Mouse (Mus musculus) lung, postnatal 0 days (tissue): ENCODE data around the gene Ttc33. TPM values are rescaled to one million over a fixed set of nuclear protein-coding genes. Genes with fewer than 3 reads are reported as not detected.

Source experiments
- ATAC-seq: fragments of 200-750 bp; cut with Nextera tagmentation; 2 replicates; pipeline ENCODE4 v1.8.0; 2017; ENCODE audit warnings: moderate library complexity
- DNase-seq: peaks from one replicate; pipeline ENCODE4 v3.0.0-alpha.2; 2016; ENCODE audit warnings: low spot score
- H3K27ac ChIP-seq: fragments of 300-500 bp; sonication (generic); 2 replicates; pipeline ENCODE4 v1.5.1; 2014; ENCODE audit warnings: antibody characterized with exemption, mild to moderate bottlenecking, low read length, mixed read lengths
- H3K27me3 ChIP-seq: fragments of 300-500 bp; sonication (generic); replicated peaks from 2 replicates; pipeline ENCODE4 v1.6.1; 2014; ENCODE audit warnings: low read length, mixed read lengths; ENCODE audit not compliant: insufficient read depth
- H3K36me3 ChIP-seq: fragments of 300-500 bp; sonication (generic); 2 replicates; pipeline ENCODE4 v1.6.1; 2014; ENCODE audit warnings: low read length, mixed read lengths; ENCODE audit not compliant: insufficient read depth
- H3K4me1 ChIP-seq: fragments of 300-500 bp; sonication (generic); 2 replicates; pipeline ENCODE4 v1.6.1; 2014; ENCODE audit warnings: antibody characterized with exemption, low read depth, low read length, mixed read lengths; ENCODE audit not compliant: insufficient read depth
- H3K4me2 ChIP-seq: fragments of 300-500 bp; sonication (generic); replicated peaks from 2 replicates; pipeline ENCODE4 v1.6.1; 2014; ENCODE audit warnings: low read depth, mild to moderate bottlenecking, low read length, moderate library complexity, mixed read lengths
- H3K4me3 ChIP-seq: fragments of 300-500 bp; sonication (generic); 2 replicates; pipeline ENCODE4 v1.5.1; 2014; ENCODE audit warnings: low read depth, low read length
- H3K9ac ChIP-seq: fragments of 300-500 bp; sonication (generic); replicated peaks from 2 replicates; pipeline ENCODE4 v1.6.1; 2014; ENCODE audit warnings: low read depth, mild to moderate bottlenecking
- H3K9me3 ChIP-seq: fragments of 300-500 bp; sonication (generic); 2 replicates; pipeline ENCODE4 v1.6.1; 2016; ENCODE audit warnings: low read length, mixed read lengths
- CTCF ChIP-seq: IDR thresholded peaks from 2 replicates; pipeline ENCODE4 v1.5.1; 2016; ENCODE audit warnings: antibody characterized with exemption, mild to moderate bottlenecking
- EP300 ChIP-seq: IDR thresholded peaks from 2 replicates; pipeline ENCODE4 v1.6.1; 2016; ENCODE audit warnings: antibody characterized with exemption, mild to moderate bottlenecking, control low read depth
- WGBS: fragments of 180-500 bp; shearing (Covaris S2); extraction: QIAGEN DNeasy Blood & Tissue Kit; methylation state at CpG from one replicate; pipeline ENCODE4 v1.1.7; 2014; 5-methylcytosine and 5-hydroxymethylcytosine counted together
- polyA plus RNA-seq: library from polyadenylated mRNA; unstranded; fragments of >200 nt; fragmentation: Nextera tagmentation; extraction: Ambion mirVana; gene quantifications from 2 replicates; pipeline ENCODE4 v1.2.1, GENCODE M21; 2015

The Ttc33 gene
- polyA plus RNA-seq, 1 experiment from 2014 or later, result 35.9 TPM

GRCm38 (mm10) chr15:5165121-5165773 lies 20.1 kb upstream of the Ttc33 start:
- Histone ChIP-seq H3K9me3 (no peaks in the 10 kb centered on the region), H3K27ac (no peak overlapping the region), H3K4me3 (no peak overlapping the region), H3K36me3 (peaks cover 18% of the 10 kb centered on the region; the same call in 1 of the 2 replicates), H3K27me3 (no peaks in the 10 kb centered on the region), H3K4me2 (no peak overlapping the region), H3K4me1 (no peaks in the 10 kb centered on the region), H3K9ac (no peak overlapping the region)
- WGBS, result 76% methylated on average over 12 of the region's 12 CpGs
- ATAC-seq, result no peak
- no peak for DNase-seq
- TF ChIP-seq EP300 (no peak), CTCF (no peak)

DNA sequence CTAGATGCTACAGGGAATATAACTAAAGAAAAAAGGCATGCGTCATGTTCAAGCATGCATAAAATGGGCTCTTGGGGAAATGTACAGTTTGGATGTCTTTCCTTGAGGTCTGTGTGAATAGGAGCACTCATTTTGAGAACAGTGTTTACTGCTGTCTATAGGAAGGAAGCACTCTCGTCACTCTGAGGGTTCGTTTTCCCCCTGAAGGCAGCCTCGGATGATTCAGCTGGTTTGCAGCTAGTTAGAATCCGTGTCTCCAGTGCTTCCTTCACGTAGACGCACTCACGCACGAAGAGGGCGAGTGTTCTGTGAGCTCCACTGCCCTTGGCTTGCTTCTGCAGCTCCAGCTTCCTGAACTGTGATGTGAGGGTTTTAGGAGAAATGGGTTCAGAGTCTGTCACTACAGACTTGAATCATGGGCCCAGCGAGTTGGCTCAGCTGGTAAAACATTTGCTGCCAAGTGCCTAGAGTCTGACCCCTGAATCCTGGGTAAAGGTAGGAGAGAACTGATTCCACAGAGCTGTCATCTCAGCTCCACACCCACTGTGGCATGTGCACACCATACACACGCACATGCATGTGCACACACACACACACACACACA lies 12.0 kb upstream of the Ttc33 start:
- ATAC-seq (no peak), DNase-seq (no peak)
- H3K4me1 ChIP-seq, result no peaks in the 10 kb centered on the region
- H3K36me3 ChIP-seq, result peaks cover 23% of the 10 kb centered on the region; the same call in 1 of the 2 replicates
- no peak overlapping the region for H3K27ac ChIP-seq
- H3K4me3 ChIP-seq, result no peak overlapping the region
- no peak overlapping the region for H3K4me2 ChIP-seq
- H3K9ac ChIP-seq, result no peak overlapping the region
- H3K9me3 ChIP-seq, result no peaks in the 10 kb centered on the region
- no peaks in the 10 kb centered on the region for H3K27me3 ChIP-seq
- TF ChIP-seq EP300, result no peak
- no peak for TF ChIP-seq CTCF
- 85% methylated on average over 12 of the region's 12 CpGs for WGBS

- peak; percentile 28; the same call in 1 of the 2 replicates for ATAC-seq
Observed at GRCm38 (mm10) chr15:5184668-5185330, 526 bp upstream of the Ttc33 start.

GRCm38 (mm10) chr15:5186293-5186675 lies 959 bp downstream of the Ttc33 start:
- H3K4me3 ChIP-seq, result peak overlapping the region; percentile 93
- no peaks in the 10 kb centered on the region for H3K9me3 ChIP-seq
- DNase-seq (peak; percentile 16), ATAC-seq (no peak)
- 26% methylated on average over 10 of the region's 10 CpGs for WGBS
- H3K4me2 ChIP-seq, result peak overlapping the region; percentile 78
- no peak for TF ChIP-seq CTCF
- H3K4me1 ChIP-seq, result peaks cover 6% of the 10 kb centered on the region; the same call in 1 of the 2 replicates
- H3K27me3 ChIP-seq, result no peaks in the 10 kb centered on the region
- 0 out of 2 replicates have a peak, but pooled peaks cover 4% of the 10 kb centered on the region for H3K36me3 ChIP-seq
- H3K9ac ChIP-seq, result peak overlapping the region; percentile 87
- H3K27ac ChIP-seq, result peak overlapping the region; percentile 93

More at GRCm38 (mm10) chr15:5184668-5185330, 526 bp upstream of the Ttc33 start:
- peak; percentile 30 for DNase-seq
- 0 out of 2 replicates have a peak, but pooled peaks cover under 1% of the 10 kb centered on the region for H3K36me3 ChIP-seq
- H3K27me3 ChIP-seq, result no peaks in the 10 kb centered on the region
- H3K9me3 ChIP-seq, result no peaks in the 10 kb centered on the region
- peak overlapping the region; percentile 93 for H3K27ac ChIP-seq
- H3K4me3 ChIP-seq, result peak overlapping the region; percentile 93
- peaks cover 6% of the 10 kb centered on the region; the same call in 1 of the 2 replicates for H3K4me1 ChIP-seq
- H3K4me2 ChIP-seq, result peak overlapping the region; percentile 78
- WGBS, result 41% methylated on average over 10 of the region's 11 CpGs
- H3K9ac ChIP-seq, result peak overlapping the region; percentile 87; the same call in 1 of the 2 replicates
- TF ChIP-seq EP300 (no peak), CTCF (no peak)

DNA sequence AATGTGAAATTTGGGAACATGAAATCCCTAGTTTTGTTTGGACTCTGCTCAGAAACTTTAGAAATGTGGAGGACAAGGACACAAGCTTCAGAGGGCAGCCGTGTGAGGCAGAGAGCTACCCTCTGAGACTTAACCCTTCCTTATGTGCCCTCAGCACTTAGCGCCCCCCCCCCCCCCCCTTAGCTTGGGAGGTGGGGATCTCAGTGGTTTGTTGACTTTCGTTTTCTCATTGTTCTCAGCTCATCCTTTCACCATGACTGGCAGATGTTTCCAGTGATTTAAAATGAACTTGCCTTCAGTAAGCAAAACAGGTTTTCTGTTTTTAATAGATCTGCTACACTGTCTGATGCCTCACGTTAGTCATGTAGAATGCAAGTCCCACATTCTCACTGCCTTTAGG lies 1.8 kb downstream of the Ttc33 start:
- H3K27me3 ChIP-seq, result no peaks in the 10 kb centered on the region
- no peak for DNase-seq
- no peaks in the 10 kb centered on the region for H3K9me3 ChIP-seq
- TF ChIP-seq EP300 (no peak), CTCF (no peak)
- 0 out of 2 replicates have a peak, but pooled peaks cover 4% of the 10 kb centered on the region for H3K36me3 ChIP-seq
- no peak for ATAC-seq
- peaks cover 6% of the 10 kb centered on the region; the same call in 1 of the 2 replicates for H3K4me1 ChIP-seq
- 40% methylated on average over 4 of the region's 4 CpGs for WGBS
- no peak overlapping the region for H3K4me3 ChIP-seq
- no peak overlapping the region for H3K27ac ChIP-seq
- H3K9ac ChIP-seq, result no peak overlapping the region
- H3K4me2 ChIP-seq, result no peak overlapping the region

DNA sequence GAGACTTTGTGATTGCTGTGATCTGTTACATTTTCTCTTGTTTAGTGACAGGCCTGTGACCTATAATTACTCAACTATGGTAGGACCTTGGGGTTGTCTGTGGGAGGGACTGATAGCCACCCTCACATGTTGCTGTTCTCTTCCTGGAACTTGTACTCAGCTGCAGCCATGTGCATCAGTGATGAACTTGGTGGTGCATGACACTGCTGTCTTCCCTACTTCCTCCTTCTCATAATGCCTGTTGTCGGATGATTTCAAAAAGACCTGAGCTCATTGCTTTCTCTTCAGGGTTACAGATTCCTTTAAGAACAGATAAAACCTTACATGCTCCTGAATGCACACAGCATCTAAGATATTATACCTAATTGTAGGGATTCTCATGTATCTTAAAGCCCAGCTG lies 2.7 kb downstream of the Ttc33 start:
- no peaks in the 10 kb centered on the region for H3K9me3 ChIP-seq
- H3K27me3 ChIP-seq, result no peaks in the 10 kb centered on the region
- H3K9ac ChIP-seq, result no peak overlapping the region
- no peak for TF ChIP-seq CTCF
- no peak for TF ChIP-seq EP300
- ATAC-seq (no peak), DNase-seq (no peak)
- 100% methylated on average over 1 of the region's 1 CpGs for WGBS
- peaks cover 6% of the 10 kb centered on the region; the same call in 1 of the 2 replicates for H3K4me1 ChIP-seq
- no peak overlapping the region for H3K4me2 ChIP-seq
- no peak overlapping the region for H3K4me3 ChIP-seq
- H3K36me3 ChIP-seq, result 0 out of 2 replicates have a peak, but pooled peaks cover 4% of the 10 kb centered on the region
- no peak overlapping the region for H3K27ac ChIP-seq
